In genomic region chr11:113352085-113352815, GRCm38 (mm10) we compare ENCODE assay signal across 19 mouse cellular contexts.
DNase-seq lines count a peak whose midpoint lies in the region; ATAC-seq and TF ChIP-seq lines count a peak whose summit lies in the region.
"Had no signal": no experiment of that assay in that cellular context is flagged by ENCODE, and none has a peak within 500 bp of the region (broad histone marks: within the 10 kb centered on the region; RNA-seq: fewer than 3 reads in every experiment).

No protein-coding gene starts in this region.

- H3K4me2 ChIP-seq in forebrain, postnatal 0 days (ENCODE audit: low read depth): no peak overlapping the region
- no peak overlapping the region for H3K4me2 ChIP-seq in forebrain, embryonic 11.5 days (ENCODE audit: low read depth, low read length, severe bottlenecking)
- no peak overlapping the region for H3K4me2 ChIP-seq in midbrain, embryonic 11.5 days
- H3K4me2 ChIP-seq in liver, embryonic 11.5 days: no peak overlapping the region
- H3K4me2 ChIP-seq: forebrain, embryonic 13.5 days; limb, embryonic 13.5 days had no signal

- no peak overlapping the region for H3K4me3 ChIP-seq in forebrain, postnatal 0 days (ENCODE audit: low read depth, low read length)
- no peak overlapping the region for H3K4me3 ChIP-seq in forebrain, embryonic 11.5 days (ENCODE audit: low read depth, low read length)
- no peak overlapping the region for H3K4me3 ChIP-seq in midbrain, embryonic 11.5 days (ENCODE audit: low read depth, low read length)
- H3K4me3 ChIP-seq in liver, embryonic 11.5 days (ENCODE audit: low read depth, low read length): no peak overlapping the region
- H3K4me3 ChIP-seq: forebrain, embryonic 13.5 days; limb, embryonic 13.5 days had no signal

- H3K27ac ChIP-seq in forebrain, postnatal 0 days (ENCODE audit: low read depth, low read length): 0 out of 2 replicates have a peak overlapping the region, but pooled peaks have one; percentile 29
- no peak overlapping the region for H3K27ac ChIP-seq in forebrain, embryonic 11.5 days (ENCODE audit: low read depth, low read length)
- peak overlapping the region; percentile 8; the same call in 1 of the 2 replicates for H3K27ac ChIP-seq in midbrain, embryonic 11.5 days (ENCODE audit: low read depth, low read length)
- no peak overlapping the region for H3K27ac ChIP-seq in liver, embryonic 11.5 days (ENCODE audit: low read depth, low read length)
- H3K27ac ChIP-seq: forebrain, embryonic 13.5 days; limb, embryonic 13.5 days had no signal

- no peak for TF ChIP-seq POLR2A in brain, embryonic 14.5 days (IDR thresholded peaks at IDR 0.05; ENCODE audit: borderline replicate concordance, extremely low read depth, insufficient read depth, insufficient read length, poor library complexity, severe bottlenecking)

- H3K9me3 ChIP-seq in forebrain, postnatal 0 days (ENCODE audit: low read length): no peaks in the 10 kb centered on the region
- peaks cover 6% of the 10 kb centered on the region for H3K9me3 ChIP-seq in forebrain, embryonic 11.5 days (ENCODE audit: control insufficient read depth, low read length)
- H3K9me3 ChIP-seq in midbrain, embryonic 11.5 days (ENCODE audit: control insufficient read depth, low read length): peaks cover 7% of the 10 kb centered on the region; the same call in 1 of the 2 replicates
- peaks cover 8% of the 10 kb centered on the region; the same call in 1 of the 2 replicates for H3K9me3 ChIP-seq in liver, embryonic 11.5 days (ENCODE audit: control insufficient read depth, low read length)

- ATAC-seq in forebrain, postnatal 0 days: peak; percentile 53
- ATAC-seq in forebrain, embryonic 11.5 days (replicated peaks; ENCODE audit: low FRiP score): no peak
- peak; percentile 49; the same call in 1 of the 2 replicates for ATAC-seq in midbrain, embryonic 11.5 days (ENCODE audit: low FRiP score)
- no peak for ATAC-seq in liver, embryonic 11.5 days (replicated peaks; ENCODE audit: low FRiP score)
- ATAC-seq: forebrain, embryonic 13.5 days had no signal

- WGBS in forebrain, postnatal 0 days: 60% methylated on average over 11 of the region's 12 CpGs
- WGBS in forebrain, embryonic 11.5 days: 75% methylated on average over 12 of the region's 12 CpGs
- 34% methylated on average over 12 of the region's 12 CpGs for WGBS in midbrain, embryonic 11.5 days
- WGBS in liver, embryonic 11.5 days: 42% methylated on average over 11 of the region's 12 CpGs

- H3K4me1 ChIP-seq in forebrain, postnatal 0 days (ENCODE audit: insufficient read depth): no peaks in the 10 kb centered on the region
- no peaks in the 10 kb centered on the region for H3K4me1 ChIP-seq in forebrain, embryonic 11.5 days (replicated peaks; ENCODE audit: control insufficient read depth, insufficient read depth, low read length)
- peaks cover 13% of the 10 kb centered on the region for H3K4me1 ChIP-seq in midbrain, embryonic 11.5 days (ENCODE audit: control insufficient read depth, insufficient read depth, low read length)
- no peaks in the 10 kb centered on the region for H3K4me1 ChIP-seq in liver, embryonic 11.5 days (replicated peaks; ENCODE audit: control insufficient read depth, insufficient read depth, low read length)
- H3K4me1 ChIP-seq: limb, embryonic 13.5 days had no signal

- H3K9ac ChIP-seq in forebrain, postnatal 0 days: no peak overlapping the region
- no peak overlapping the region for H3K9ac ChIP-seq in forebrain, embryonic 11.5 days (ENCODE audit: low read length)
- no peak overlapping the region for H3K9ac ChIP-seq in midbrain, embryonic 11.5 days (ENCODE audit: low read length)
- no peak overlapping the region for H3K9ac ChIP-seq in liver, embryonic 11.5 days (ENCODE audit: low read depth, low read length)
- H3K9ac ChIP-seq: forebrain, embryonic 13.5 days; limb, embryonic 13.5 days had no signal

- no peaks in the 10 kb centered on the region for H3K36me3 ChIP-seq in forebrain, postnatal 0 days (ENCODE audit: insufficient read depth)
- no peaks in the 10 kb centered on the region for H3K36me3 ChIP-seq in forebrain, embryonic 11.5 days (ENCODE audit: control insufficient read depth, insufficient read depth, low read length)
- H3K36me3 ChIP-seq in midbrain, embryonic 11.5 days (ENCODE audit: control insufficient read depth, insufficient read depth, low read length): no peaks in the 10 kb centered on the region
- no peaks in the 10 kb centered on the region for H3K36me3 ChIP-seq in liver, embryonic 11.5 days (ENCODE audit: control insufficient read depth, insufficient read depth, low read length)

- H3K27me3 ChIP-seq in forebrain, postnatal 0 days (ENCODE audit: insufficient read depth, low read length): no peaks in the 10 kb centered on the region
- H3K27me3 ChIP-seq in forebrain, embryonic 11.5 days (ENCODE audit: control insufficient read depth, insufficient read depth, low read length): no peaks in the 10 kb centered on the region
- H3K27me3 ChIP-seq in midbrain, embryonic 11.5 days (ENCODE audit: control insufficient read depth, insufficient read depth, low read length): no peaks in the 10 kb centered on the region
- no peaks in the 10 kb centered on the region for H3K27me3 ChIP-seq in liver, embryonic 11.5 days (replicated peaks; ENCODE audit: control insufficient read depth, insufficient read depth, low read length)
- H3K27me3 ChIP-seq: forebrain, embryonic 13.5 days; limb, embryonic 13.5 days had no signal

- no peak for DNase-seq in forebrain, postnatal 0 days
- DNase-seq in forebrain, embryonic 11.5 days (ENCODE audit: low spot score): no peak
- peak; percentile 89 for DNase-seq in 3T3-L1 (ENCODE audit: low read depth, low spot score)
- DNase-seq in brain, embryonic 14.5 days (ENCODE audit: low read depth): peak; percentile 71
- DNase-seq in midbrain, embryonic 11.5 days (ENCODE audit: low spot score, missing footprints): no peak
- DNase-seq in cerebellum, adult 9-11 months: no peak
- DNase-seq in liver, embryonic 11.5 days (ENCODE audit: low spot score): no peak
- DNase-seq in urinary bladder, postnatal 14 days (ENCODE audit: low spot score): no peak
- DNase-seq: adrenal gland, postnatal 25 days; B cell, adult 2 months; cerebellum, adult 11 months; heart, adult 18-20 months; kidney, postnatal 14 days; layer of hippocampus, postnatal 36 days; lung, postnatal 36 days; spleen, adult 18-20 months; thymus, adult 18-20 months had no signal

- no peak for TF ChIP-seq CTCF in forebrain, postnatal 0 days (IDR thresholded peaks at IDR 0.05; ENCODE audit: low read depth)
- no peak for TF ChIP-seq CTCF in brain, embryonic 14.5 days (IDR thresholded peaks at IDR 0.05; ENCODE audit: borderline replicate concordance, extremely low read depth, insufficient read depth, insufficient read length)

Comparison
In these comparisons a context has a peak if more than half of its experiments do, and no peak if none do; other contexts are left out.
1. ATAC-seq: peak in forebrain, postnatal 0 days (single experiment) and midbrain, embryonic 11.5 days (single experiment); none in forebrain, embryonic 11.5 days (single experiment) and liver, embryonic 11.5 days (single experiment).
2. H3K27ac ChIP-seq: peak in forebrain, postnatal 0 days (single experiment) and midbrain, embryonic 11.5 days (single experiment); none in forebrain, embryonic 11.5 days (single experiment) and liver, embryonic 11.5 days (single experiment).
3. DNase-seq: peak in 3T3-L1 (single experiment) and brain, embryonic 14.5 days (single experiment); none in forebrain, postnatal 0 days (single experiment), forebrain, embryonic 11.5 days (single experiment), midbrain, embryonic 11.5 days (single experiment), cerebellum, adult 9-11 months (single experiment), liver, embryonic 11.5 days (single experiment) and urinary bladder, postnatal 14 days (single experiment).